Comparison of ENCODE assay signal across 10 mouse cellular contexts in genomic region chr1:194613271-194613834, GRCm38 (mm10). TPM values are rescaled to one million over a fixed set of nuclear protein-coding genes. Genes with fewer than 3 reads are reported as not detected.
A peak's percentile ranks its signal among the peaks of the same experiment; 100 is the strongest.
DNase-seq lines count a peak whose midpoint lies in the region; ATAC-seq and TF ChIP-seq lines count a peak whose summit lies in the region.
"Had no signal": no experiment of that assay in that cellular context is flagged by ENCODE, and none has a peak within 500 bp of the region (broad histone marks: within the 10 kb centered on the region; RNA-seq: fewer than 3 reads in every experiment).

No protein-coding gene starts in this region.

- no peaks in the 10 kb centered on the region for H3K27me3 ChIP-seq in forebrain, embryonic 15.5 days
- no peaks in the 10 kb centered on the region for H3K27me3 ChIP-seq in midbrain, embryonic 12.5 days

- WGBS in forebrain, embryonic 15.5 days = 10% methylated on average over 2 of the region's 2 CpGs
- WGBS in midbrain, embryonic 12.5 days = 13% methylated on average over 2 of the region's 2 CpGs

- H3K36me3 ChIP-seq in forebrain, embryonic 15.5 days = no peaks in the 10 kb centered on the region
- H3K36me3 ChIP-seq in midbrain, embryonic 12.5 days = no peaks in the 10 kb centered on the region

- H3K4me1 ChIP-seq in forebrain, embryonic 15.5 days = peaks cover 36% of the 10 kb centered on the region
- peaks cover 19% of the 10 kb centered on the region for H3K4me1 ChIP-seq in midbrain, embryonic 12.5 days

- peak overlapping the region; percentile 3; the same call in 1 of the 2 replicates for H3K27ac ChIP-seq in layer of hippocampus, adult 2 months
- H3K27ac ChIP-seq in forebrain, embryonic 15.5 days (replicated peaks) = peak overlapping the region; percentile 87
- H3K27ac ChIP-seq in midbrain, embryonic 12.5 days (replicated peaks) = no peak overlapping the region

- H3K4me2 ChIP-seq in forebrain, embryonic 15.5 days (replicated peaks) = no peak overlapping the region
- H3K4me2 ChIP-seq in midbrain, embryonic 12.5 days (replicated peaks) = no peak overlapping the region

- DNase-seq in layer of hippocampus, adult 2 months (ENCODE audit: low spot score in 2 of 2) = no peak
- no peak for DNase-seq in layer of hippocampus, adult 18-20 months (ENCODE audit: low spot score in 2 of 2)
- peak; percentile 64 to 71 for DNase-seq in cerebellum, postnatal 25 days
- DNase-seq in MN1 (ENCODE audit: low spot score) = no peak
- no peak for DNase-seq in adrenal gland, adult (ENCODE audit: inconsistent age in 2 of 2, low spot score in 1 of 2)
- DNase-seq: lung, adult 18-20 months; thymus, postnatal 4 days had no signal

- ATAC-seq in forebrain, embryonic 15.5 days (replicated peaks) = peak; percentile 81
- ATAC-seq in midbrain, embryonic 12.5 days (ENCODE audit: low FRiP score, low read depth) = peak; percentile 48; the same call in 1 of the 2 replicates

- H3K4me3 ChIP-seq in layer of hippocampus, adult 2 months = no peak overlapping the region
- no peak overlapping the region for H3K4me3 ChIP-seq in forebrain, embryonic 15.5 days
- no peak overlapping the region for H3K4me3 ChIP-seq in midbrain, embryonic 12.5 days
- H3K4me3 ChIP-seq: myocyte had no signal

- TF ChIP-seq CTCF in layer of hippocampus, adult 2 months (conservative IDR thresholded peaks at IDR 0.05) = no peak

- H3K9me3 ChIP-seq in forebrain, embryonic 15.5 days = no peaks in the 10 kb centered on the region
- no peaks in the 10 kb centered on the region for H3K9me3 ChIP-seq in midbrain, embryonic 12.5 days

- no peak overlapping the region for H3K9ac ChIP-seq in forebrain, embryonic 15.5 days (replicated peaks)
- H3K9ac ChIP-seq in midbrain, embryonic 12.5 days (replicated peaks) = no peak overlapping the region

RNA-seq across cellular contexts. Expression of gene Plxna2, which starts 4.7 kb away (rescaled TPM):
- 10 to 100 TPM; 68.1 to 73.2 TPM for total RNA-seq in layer of hippocampus, adult 2 months (2021)
- total RNA-seq in layer of hippocampus, adult 18-20 months (2021) = 10 to 100 TPM; 62.3 to 66.4 TPM
- polyA plus RNA-seq in forebrain, embryonic 15.5 days (2015; fragmentation: Nextera tagmentation; extraction: Ambion mirVana) = 72.1 and 78.3 TPM in 2 replicates
- polyA plus RNA-seq in midbrain, embryonic 12.5 days (2016; fragmentation: Nextera tagmentation; extraction: Ambion mirVana) = 19.0 and 19.3 TPM in 2 replicates

Comparison
In these comparisons a context has a peak if more than half of its experiments do, and no peak if none do; other contexts are left out.
1. DNase-seq: peak in cerebellum, postnatal 25 days (2 of 2); none in layer of hippocampus, adult 2 months (0 of 2), layer of hippocampus, adult 18-20 months (0 of 2), MN1 (single experiment) and adrenal gland, adult (0 of 2).